Mouse (Mus musculus) liver, embryonic 14.5 days (tissue): ENCODE results near the gene Clasp1.

Experiments used
- CTCF ChIP-seq: IDR thresholded peaks from 2 replicates; pipeline ENCODE4 v1.5.1; 2016; ENCODE audit warnings: antibody characterized with exemption, low read depth, control low read depth
- EP300 ChIP-seq: IDR thresholded peaks from 2 replicates; pipeline ENCODE4 v1.6.1; 2016; ENCODE audit warnings: antibody characterized with exemption, low read depth

DNA sequence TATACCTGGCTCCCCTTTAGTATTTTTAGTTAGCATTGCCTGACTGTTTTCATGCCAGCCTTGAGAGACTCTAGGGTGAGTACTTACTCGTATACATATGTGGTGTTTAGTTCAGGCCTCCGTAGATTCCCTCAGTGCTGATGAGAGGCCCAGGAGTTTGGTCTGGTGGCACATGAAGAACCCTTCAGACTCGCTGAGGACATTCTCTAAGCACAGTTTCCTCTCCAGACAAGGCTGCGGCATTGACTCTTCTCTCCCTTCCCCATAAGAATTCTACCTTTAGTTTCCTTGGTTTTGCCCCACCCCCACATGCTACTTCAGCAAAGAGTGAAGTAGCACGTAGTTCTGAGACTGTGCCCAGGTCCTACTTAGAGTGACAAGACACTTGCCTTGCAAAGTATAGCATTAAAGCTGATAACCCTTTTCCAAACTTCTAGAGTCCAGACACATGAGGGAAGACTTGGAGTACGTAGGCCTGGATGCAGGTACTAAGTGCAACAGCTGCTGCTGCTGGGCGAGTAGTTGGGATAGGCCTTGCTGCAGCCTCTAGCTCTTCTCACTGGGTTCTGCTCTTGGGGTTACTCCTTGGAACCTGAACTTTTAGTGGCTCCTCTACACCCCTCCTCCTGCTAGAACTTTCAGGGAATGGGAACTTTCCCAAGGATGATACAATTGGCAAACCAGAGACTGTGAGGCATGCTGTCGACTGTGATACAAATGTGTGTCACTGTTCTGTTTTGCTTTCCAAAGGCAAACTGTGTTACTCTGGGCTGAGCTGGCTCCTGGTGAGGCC lies 123.1 kb downstream of the Clasp1 start:
- TF ChIP-seq CTCF: no peak
- TF ChIP-seq EP300: no peak
